Mouse (Mus musculus) liver, embryonic 14.5 days (tissue): ENCODE data around the gene Sorcs3. TPM values are rescaled to one million over a fixed set of nuclear protein-coding genes. Genes with fewer than 3 reads are reported as not detected.

ENCODE experiments used
- ATAC-seq: fragments of 200-750 bp; cut with Nextera tagmentation; 2 replicates; pipeline ENCODE4 v1.8.0; 2017; ENCODE audit warnings: moderate number of reproducible peaks, mild to moderate bottlenecking, moderate library complexity; ENCODE audit not compliant: insufficient read depth
- DNase-seq, 3 experiments: peaks; one replicate each; pipeline ENCODE4 v3.0.0-alpha.2; 2012 to 2013; ENCODE audit warnings: low read depth in 3 of 3, low spot score in 3 of 3
- H3K27ac ChIP-seq: fragments of 300-500 bp; sonication (generic); 2 replicates; pipeline ENCODE4 v1.5.1; 2014; ENCODE audit warnings: moderate library complexity, mild to moderate bottlenecking, control low read depth, inconsistent platforms
- H3K27me3 ChIP-seq: fragments of 300-500 bp; sonication (generic); 2 replicates; pipeline ENCODE4 v1.6.1; 2014; ENCODE audit warnings: mild to moderate bottlenecking, low read length, moderate library complexity; ENCODE audit not compliant: control insufficient read depth, insufficient read depth
- H3K36me3 ChIP-seq: fragments of 300-500 bp; sonication (generic); replicated peaks from 2 replicates; pipeline ENCODE4 v1.6.1; 2014; ENCODE audit warnings: low read depth; ENCODE audit not compliant: control insufficient read depth, insufficient read depth
- H3K4me1 ChIP-seq, 2 experiments: fragments of 200-500 bp in 1 of 2; fragments of 300-500 bp in 1 of 2; sonication (generic) in 1 of 2; replicated peaks; 2 replicates each; pipeline ENCODE4 v1.6.1; 2012 to 2014; ENCODE audit warnings: antibody characterized with exemption in 1 of 2, inconsistent platforms in 1 of 2, low read length in 1 of 2; ENCODE audit not compliant: control insufficient read depth in 2 of 2, insufficient read depth in 2 of 2
- H3K4me2 ChIP-seq: fragments of 300-500 bp; sonication (generic); 2 replicates; pipeline ENCODE4 v1.6.1; 2014; ENCODE audit warnings: low read depth, mild to moderate bottlenecking, control low read depth, moderate library complexity
- H3K4me3 ChIP-seq, 2 experiments: fragments of 200-500 bp in 1 of 2; fragments of 300-500 bp in 1 of 2; sonication (generic) in 1 of 2; 2 replicates each; pipeline ENCODE4 v1.5.1; 2012 to 2014; ENCODE audit warnings: low read depth in 2 of 2, low read length in 2 of 2, mild to moderate bottlenecking in 2 of 2, control low read depth in 1 of 2, inconsistent platforms in 1 of 2, moderate library complexity in 1 of 2; ENCODE audit not compliant: insufficient read depth in 1 of 2
- H3K9ac ChIP-seq: fragments of 300-500 bp; sonication (generic); replicated peaks from 2 replicates; pipeline ENCODE4 v1.6.1; 2014; ENCODE audit warnings: mild to moderate bottlenecking, control low read depth, moderate library complexity
- H3K9me3 ChIP-seq: fragments of 300-500 bp; sonication (generic); 2 replicates; pipeline ENCODE4 v1.6.1; 2016; ENCODE audit warnings: low read length, mixed read lengths; ENCODE audit not compliant: control insufficient read depth
- CTCF ChIP-seq: IDR thresholded peaks from 2 replicates; pipeline ENCODE4 v1.5.1; 2016; ENCODE audit warnings: antibody characterized with exemption, low read depth, control low read depth
- EP300 ChIP-seq: IDR thresholded peaks from 2 replicates; pipeline ENCODE4 v1.6.1; 2016; ENCODE audit warnings: antibody characterized with exemption, low read depth
- WGBS: fragments of 180-500 bp; shearing (Covaris S2); extraction: QIAGEN DNeasy Blood & Tissue Kit; methylation state at CpG from one replicate; pipeline ENCODE4 v1.1.7; 2014; ENCODE audit not compliant: insufficient replicate concordance; 5-methylcytosine and 5-hydroxymethylcytosine counted together
- polyA plus RNA-seq, 2 experiments: library from polyadenylated mRNA; depleted of rRNA in 1 of 2; stranded (reverse) in 1 of 2; unstranded in 1 of 2; fragments of >200 nt; fragmentation: Nextera tagmentation in 1 of 2; extraction: Ambion mirVana in 1 of 2; gene quantifications; 2 replicates each; pipeline versions ENCODE4 v1.2.1 to v1.2.3; 2012 to 2014

The Sorcs3 gene
- polyA plus RNA-seq, 2 experiments, result 0.04 to 0.09 TPM

DNA sequence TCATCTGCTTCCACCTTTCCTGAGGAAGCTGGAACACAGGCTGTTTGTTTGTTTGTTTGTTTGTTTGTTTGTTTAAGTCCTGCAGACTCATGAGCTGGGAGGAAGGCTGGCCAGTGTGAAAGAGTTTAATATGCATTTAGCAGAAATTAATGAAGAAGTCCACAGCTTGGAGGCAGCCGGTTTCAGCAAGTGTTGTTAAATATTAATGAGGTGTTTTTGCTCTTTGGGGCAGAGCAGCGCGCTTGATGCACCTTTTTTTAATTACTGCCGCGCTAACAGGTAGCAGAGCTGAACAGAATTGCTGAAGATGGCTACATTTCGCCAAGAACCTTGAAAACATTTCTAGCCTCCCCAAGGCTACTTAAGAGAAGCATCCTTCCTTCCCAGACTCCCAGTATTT, 551.0 kb downstream of the Sorcs3 start:
- Histone ChIP-seq H3K27me3 (no peaks in the 10 kb centered on the region), H3K4me1 (no peaks in the 10 kb centered on the region), H3K27ac (no peak overlapping the region), H3K36me3 (no peaks in the 10 kb centered on the region), H3K4me2 (no peak overlapping the region), H3K4me3 (no peak overlapping the region), H3K9me3 (no peaks in the 10 kb centered on the region), H3K9ac (no peak overlapping the region)
- ATAC-seq (no peak), DNase-seq (no peak)
- WGBS, result 56% methylated on average over 6 of the region's 6 CpGs
- TF ChIP-seq EP300 (no peak), CTCF (no peak)

DNA sequence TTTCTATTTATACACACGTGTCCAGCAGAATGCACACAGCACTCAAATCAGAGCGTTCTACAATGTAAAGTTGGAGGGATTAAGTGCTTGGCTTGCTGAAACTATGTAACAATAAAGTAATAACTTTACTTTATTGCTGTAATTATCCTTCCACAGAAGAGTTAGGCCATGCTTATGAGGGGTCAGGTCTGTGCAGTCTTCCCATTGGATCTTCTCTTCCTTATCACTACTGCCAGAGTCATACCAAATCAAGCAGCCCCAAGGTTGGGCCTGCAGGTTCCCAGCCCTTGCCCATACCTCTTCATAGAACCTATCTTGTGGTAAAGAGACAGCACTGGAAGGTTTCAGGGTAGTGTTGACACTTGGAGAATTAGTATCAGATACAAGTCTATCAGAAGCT, 560.7 kb downstream of the Sorcs3 start:
- H3K27ac ChIP-seq, result no peak overlapping the region
- H3K9me3 ChIP-seq, result no peaks in the 10 kb centered on the region
- DNase-seq, result no peak
- 61% methylated on average over 2 of the region's 2 CpGs for WGBS
- no peak for ATAC-seq
- H3K9ac ChIP-seq, result no peak overlapping the region
- H3K4me3 ChIP-seq, result no peak overlapping the region
- no peaks in the 10 kb centered on the region for H3K4me1 ChIP-seq
- H3K36me3 ChIP-seq, result no peaks in the 10 kb centered on the region
- no peaks in the 10 kb centered on the region for H3K27me3 ChIP-seq
- no peak for TF ChIP-seq EP300
- TF ChIP-seq CTCF, result no peak
- no peak overlapping the region for H3K4me2 ChIP-seq

DNA sequence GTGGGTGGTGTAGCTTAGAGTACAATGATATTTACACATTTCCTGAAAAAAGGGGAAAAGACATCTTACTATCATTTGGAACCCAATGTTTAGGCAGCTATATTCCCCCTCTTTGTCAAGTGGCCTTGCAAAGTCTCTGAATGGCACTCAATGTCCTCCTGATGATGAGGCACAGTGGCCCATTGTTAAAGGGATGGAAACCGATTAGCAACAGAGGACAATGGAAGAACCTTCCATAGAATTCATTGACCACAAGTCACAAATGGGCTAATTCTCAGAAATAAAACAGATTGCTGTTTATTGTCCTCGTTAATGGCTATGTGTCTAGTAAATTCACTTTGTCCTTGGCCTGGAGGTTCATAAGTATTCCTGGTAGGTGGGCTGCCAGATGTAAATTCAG, 565.7 kb downstream of the Sorcs3 start:
- Histone ChIP-seq H3K4me3 (no peak overlapping the region), H3K9me3 (no peaks in the 10 kb centered on the region), H3K36me3 (no peaks in the 10 kb centered on the region), H3K27ac (no peak overlapping the region), H3K27me3 (no peaks in the 10 kb centered on the region), H3K4me1 (no peaks in the 10 kb centered on the region), H3K9ac (no peak overlapping the region), H3K4me2 (no peak overlapping the region)
- TF ChIP-seq CTCF (no peak), EP300 (no peak)
- ATAC-seq, result no peak
- 45% methylated on average over 2 of the region's 2 CpGs for WGBS
- no peak for DNase-seq

DNA sequence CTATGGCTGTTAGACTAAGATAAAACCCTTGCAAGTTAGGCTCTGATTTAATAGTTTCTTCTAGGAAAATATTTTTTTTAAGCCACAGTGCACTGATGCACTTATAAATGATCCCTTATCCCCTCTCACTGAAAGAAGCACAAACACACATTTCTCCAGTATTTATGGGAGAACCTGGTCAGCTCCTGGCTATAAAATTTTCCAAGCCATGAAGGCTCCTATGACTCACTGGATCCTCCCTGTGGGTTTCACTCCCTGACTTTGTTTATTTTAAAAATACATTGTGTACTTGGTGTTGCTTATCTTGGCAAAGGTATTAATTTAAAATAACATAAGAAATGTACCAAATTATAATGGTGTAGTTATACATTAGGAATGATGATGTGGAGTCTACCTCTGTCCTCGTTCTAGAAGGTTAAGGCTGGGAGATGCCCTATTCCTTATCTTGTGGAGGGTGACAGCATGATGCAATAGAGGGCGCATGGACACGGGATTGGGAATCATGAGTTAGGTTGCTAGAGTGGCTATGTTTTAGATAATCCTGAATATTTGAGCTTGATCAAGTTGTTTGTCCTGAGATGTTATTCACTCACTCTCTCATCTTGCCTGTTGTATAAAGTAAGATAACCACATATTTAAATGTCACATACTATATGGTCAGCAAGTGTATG, 573.4 kb downstream of the Sorcs3 start:
- Histone ChIP-seq H3K27ac (no peak overlapping the region), H3K27me3 (no peaks in the 10 kb centered on the region), H3K9me3 (no peaks in the 10 kb centered on the region), H3K4me2 (no peak overlapping the region), H3K4me3 (no peak overlapping the region), H3K36me3 (no peaks in the 10 kb centered on the region), H3K9ac (no peak overlapping the region), H3K4me1 (no peaks in the 10 kb centered on the region)
- DNase-seq, result no peak
- ATAC-seq, result no peak
- 58% methylated on average over 3 of the region's 3 CpGs for WGBS
- no peak for TF ChIP-seq EP300
- TF ChIP-seq CTCF, result no peak

DNA sequence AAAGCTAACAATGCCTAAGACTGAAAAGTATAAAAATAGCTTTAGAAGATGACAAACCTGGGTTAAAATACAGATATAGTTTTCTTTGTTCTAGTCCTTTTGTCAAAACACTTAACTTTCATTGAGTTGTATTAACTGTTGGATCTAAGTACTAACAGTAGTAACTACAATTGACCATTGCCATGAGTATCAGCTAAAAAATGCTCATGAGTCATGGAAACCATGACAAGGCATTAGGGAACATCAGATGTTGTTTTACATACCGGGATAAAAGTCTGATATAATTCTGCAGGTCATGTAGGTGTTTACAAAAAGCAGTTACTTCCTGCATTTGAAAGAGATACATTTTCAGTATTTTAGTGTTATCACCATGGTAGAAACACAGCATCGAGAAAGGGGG, 575.0 kb downstream of the Sorcs3 start:
- Histone ChIP-seq H3K9me3 (no peaks in the 10 kb centered on the region), H3K9ac (no peak overlapping the region), H3K4me1 (no peaks in the 10 kb centered on the region), H3K27ac (no peak overlapping the region), H3K4me3 (no peak overlapping the region), H3K27me3 (no peaks in the 10 kb centered on the region), H3K36me3 (no peaks in the 10 kb centered on the region), H3K4me2 (no peak overlapping the region)
- DNase-seq (no peak), ATAC-seq (no peak)
- 55% methylated on average over 2 of the region's 2 CpGs for WGBS
- TF ChIP-seq CTCF (no peak), EP300 (no peak)
